Mouse (Mus musculus): ENCODE results near the gene Acer3. TPM values are rescaled to one million over a fixed set of nuclear protein-coding genes. Genes with fewer than 3 reads are reported as not detected.

The Acer3 gene
- total RNA-seq, 2 experiments from 2014 or later = 5.1 to 5.6 TPM

DNA sequence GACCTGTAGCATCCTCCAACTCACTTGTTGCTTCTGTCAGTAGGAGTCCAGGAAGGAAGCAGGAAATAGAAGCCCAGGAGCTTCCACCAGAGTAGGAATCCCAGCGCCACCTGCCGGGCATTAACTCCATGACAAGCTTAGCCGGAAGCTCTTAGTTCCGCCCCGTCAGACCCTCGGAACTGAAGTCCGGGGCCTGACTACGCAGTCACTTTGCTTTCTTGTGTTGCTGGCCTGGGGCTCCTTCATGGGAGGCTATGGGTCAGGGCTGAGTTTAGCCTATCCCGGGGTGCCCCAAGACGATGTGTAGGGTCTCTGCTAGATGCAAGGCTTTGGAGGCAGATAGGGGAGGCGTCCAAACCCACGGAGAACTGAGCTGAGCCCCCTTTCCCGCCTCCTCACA is 20.5 kb upstream of the Acer3 start:
- intact Hi-C loops (cut with DNase I; ENCODE audit: low total_unique reads) = loop anchor here (5.0 to 10.0 kb wide), 3 partner anchors 54 to 217 kb away; no protein-coding TSS in a partner anchor
- peak; percentile 88 for DNase-seq

DNA sequence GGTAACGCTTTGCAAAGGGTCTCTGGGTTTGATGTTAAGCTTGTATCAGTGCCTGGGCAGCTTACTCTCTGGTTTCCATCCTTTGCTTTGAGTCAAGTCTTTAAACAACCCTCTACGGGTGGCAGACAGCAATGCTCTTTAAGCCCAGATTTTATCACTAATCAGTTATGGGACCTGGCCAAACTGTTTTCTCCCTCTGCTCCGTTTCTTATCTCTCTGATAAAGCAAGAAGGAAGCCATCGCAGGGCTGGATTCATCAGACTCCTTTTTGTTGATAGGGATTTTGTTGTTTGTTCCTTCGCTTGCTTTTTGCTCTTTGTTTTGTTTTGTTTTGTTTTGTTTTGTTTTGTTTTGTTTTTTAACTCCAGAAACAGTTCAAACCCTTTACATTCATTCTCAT is 19.3 kb upstream of the Acer3 start:
- intact Hi-C loops (cut with DNase I; ENCODE audit: low total_unique reads) = loop anchor here (5.0 to 10.0 kb wide), 3 partner anchors 53 to 216 kb away; no protein-coding TSS in a partner anchor

DNA sequence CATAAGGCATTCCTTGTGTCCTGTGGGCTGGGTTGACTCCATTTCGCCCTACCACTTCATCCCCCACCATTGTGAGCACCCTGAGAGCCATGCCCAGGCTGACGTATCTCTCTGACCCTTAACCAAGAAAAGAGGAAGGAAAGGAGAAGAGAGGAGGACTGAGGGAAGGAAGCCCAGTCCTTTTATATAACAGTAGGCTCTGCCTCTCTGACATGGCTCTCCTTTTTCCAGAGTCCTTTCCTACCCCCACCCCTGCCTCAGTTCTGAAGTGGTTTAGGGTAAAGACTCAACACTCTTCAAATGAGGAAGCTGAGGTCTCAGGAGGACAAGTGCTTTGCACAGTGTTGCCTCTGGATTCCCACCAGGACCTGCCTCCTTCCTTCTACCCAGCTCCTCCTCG is 13.0 kb upstream of the Acer3 start:
- no peak for DNase-seq
- intact Hi-C loops (cut with DNase I; ENCODE audit: low total_unique reads) = no loop called here

More for the DNA sequence above, 19.3 kb upstream of the Acer3 start:
- no peak for DNase-seq

DNA sequence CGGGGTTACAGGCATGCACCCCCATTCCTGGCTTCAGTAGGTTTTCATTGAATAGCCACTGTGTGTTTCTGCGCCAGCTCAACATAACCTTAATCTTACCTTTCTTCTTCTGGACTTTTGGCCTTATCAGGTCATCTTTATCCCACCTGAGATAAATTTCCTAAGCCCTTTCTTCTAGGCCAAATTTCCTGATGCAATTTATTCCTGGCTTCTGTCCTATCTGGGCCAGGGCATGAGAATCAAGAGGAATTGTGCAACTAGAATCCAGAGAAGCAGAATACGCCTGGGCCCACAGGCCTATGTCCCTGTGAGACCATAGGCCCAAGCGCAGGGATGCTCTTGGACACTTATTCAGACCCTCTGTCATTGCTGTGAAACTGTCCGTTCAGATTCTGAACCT is 12.5 kb upstream of the Acer3 start:
- DNase-seq = no peak
- intact Hi-C loops (cut with DNase I; ENCODE audit: low total_unique reads) = no loop called here

DNA sequence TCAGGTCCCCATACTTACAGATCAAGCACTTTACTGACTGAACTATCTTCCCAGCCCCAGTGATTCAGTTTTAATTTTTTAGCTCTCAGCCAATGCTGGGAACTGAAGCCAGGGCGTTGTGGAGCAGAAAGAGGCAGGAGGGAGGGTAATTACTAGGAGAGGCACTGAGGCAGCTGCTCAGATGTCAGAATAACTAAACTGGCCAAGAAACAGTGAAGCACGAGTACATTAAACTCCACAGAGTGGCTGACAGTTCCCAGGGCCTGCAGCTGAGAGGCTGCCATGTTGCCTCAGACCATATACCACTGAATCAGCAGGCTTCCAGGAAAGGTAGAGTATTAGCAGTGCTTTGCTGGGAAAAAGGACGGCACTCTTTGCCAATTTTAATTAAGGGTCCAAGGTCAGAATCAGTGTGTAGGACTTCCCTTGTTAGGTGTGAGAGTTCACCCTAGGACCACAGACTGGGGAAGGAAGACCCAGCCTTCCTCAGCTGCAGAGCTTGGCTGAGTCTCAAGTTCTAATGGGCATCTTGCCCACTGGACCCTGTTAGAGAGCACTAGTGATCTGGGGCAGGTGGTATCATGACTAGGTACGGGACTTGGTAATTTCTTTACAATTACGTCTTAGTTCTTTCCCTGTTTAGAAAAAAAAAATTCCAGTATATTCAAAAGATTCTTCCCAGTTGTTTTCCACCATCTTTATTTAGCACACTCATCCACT is 11.8 kb upstream of the Acer3 start:
- DNase-seq = no peak
- intact Hi-C loops (cut with DNase I; ENCODE audit: low total_unique reads) = no loop called here

DNA sequence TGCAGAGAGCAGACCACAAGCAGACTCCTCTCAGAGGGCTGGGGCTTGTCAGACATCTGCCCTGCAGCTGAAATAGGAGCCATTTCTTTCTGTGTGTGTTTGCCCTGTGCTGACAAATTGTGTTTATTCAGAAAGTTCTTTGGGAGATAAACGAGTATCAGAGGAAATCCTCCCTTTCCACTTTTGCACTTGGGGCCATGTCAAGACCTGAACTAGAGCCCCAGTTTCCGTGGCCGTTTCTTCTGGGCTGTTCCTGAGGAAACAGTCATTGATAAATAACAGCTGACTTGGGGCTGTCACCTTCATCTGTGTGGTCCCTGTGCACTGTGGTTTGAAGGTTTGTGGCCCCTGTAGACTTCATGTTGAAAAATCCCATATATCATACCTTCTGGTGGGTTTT is 10.9 kb upstream of the Acer3 start:
- DNase-seq = no peak
- intact Hi-C loops (cut with DNase I; ENCODE audit: low total_unique reads) = no loop called here

DNA sequence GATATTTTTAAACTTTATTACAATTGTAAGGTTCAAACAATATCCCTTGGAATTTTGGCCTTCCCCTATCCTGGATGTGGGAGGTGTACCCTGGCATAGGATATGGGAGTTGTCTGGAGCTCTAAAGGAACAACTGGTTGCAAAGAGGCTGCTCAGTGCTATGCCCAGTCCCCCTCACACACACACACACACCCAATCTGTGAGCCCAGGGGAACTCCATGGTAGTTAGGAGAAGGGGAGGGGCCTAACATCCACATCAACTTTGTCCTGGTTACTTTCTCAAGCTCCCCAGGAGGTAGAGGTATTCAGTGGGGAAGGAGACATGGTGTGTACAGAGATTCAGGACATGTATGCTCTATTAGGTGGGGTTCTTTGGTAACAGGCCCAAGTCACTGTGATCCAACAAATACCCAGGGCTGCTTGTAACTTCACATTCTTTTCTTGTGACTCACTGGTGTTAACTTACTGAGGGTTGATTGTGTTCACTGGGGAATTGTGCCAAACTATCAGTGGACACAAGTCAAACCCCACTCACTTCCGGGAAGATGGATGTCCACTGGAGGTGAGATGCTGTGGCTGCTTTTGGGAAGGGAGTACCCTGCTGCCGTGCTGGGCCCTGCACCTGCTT is 9.5 kb upstream of the Acer3 start:
- intact Hi-C loops (cut with DNase I; ENCODE audit: low total_unique reads) = no loop called here
- no peak for DNase-seq

DNA sequence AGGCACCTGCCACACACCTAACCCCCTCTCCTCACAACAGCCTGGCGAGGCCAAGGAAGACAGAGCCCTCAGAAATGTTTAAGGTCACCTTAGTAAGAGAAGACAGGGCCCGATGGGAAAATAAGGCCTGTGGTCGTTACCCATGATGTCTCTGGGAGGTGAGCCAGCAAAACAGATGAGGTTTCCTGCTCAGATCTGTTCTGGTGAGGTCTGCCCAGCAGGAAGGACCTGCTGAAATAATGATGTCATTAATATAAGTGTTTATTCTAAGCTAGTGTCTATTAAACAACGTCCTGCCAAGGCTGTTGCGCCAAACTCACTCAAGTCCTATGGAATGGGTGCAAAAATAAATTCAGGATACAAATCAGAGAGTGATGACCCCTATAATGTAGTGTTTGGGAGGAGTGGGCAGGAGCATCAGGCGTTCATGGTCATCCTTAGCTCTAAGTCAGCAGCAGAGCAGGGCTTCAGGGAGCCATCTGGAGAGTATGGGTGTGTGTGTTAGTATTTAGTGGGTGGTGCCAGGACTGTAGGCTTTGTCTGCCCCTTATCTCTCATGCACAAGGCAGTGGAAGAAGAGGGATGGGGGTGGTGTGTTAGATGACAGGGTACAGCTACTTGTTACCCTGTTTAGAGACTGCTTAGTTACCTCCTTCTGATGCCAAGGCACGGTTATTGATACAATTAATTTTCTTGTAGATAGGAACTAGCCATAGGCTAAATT is 8.8 kb upstream of the Acer3 start:
- DNase-seq = no peak
- intact Hi-C loops (cut with DNase I; ENCODE audit: low total_unique reads) = no loop called here

DNA sequence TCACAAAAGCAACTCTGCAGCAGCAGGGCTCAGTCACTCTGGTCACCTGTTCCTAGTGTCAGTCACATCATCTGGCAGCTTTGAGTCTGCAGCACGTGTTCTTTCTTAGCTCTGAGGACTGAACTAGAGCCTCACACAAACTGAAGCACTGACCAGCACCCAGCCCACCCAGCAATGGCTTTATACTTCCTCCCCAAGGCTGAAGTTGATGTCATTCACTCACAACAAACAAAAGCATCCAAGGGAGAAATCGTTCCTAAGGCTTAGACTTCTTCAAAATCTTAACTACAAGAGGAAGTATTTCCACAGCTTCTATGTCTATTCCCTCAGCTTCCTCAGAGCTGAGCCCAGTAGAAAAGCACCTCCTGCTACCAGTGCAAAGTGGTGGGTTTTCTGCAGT is 7.3 kb upstream of the Acer3 start:
- DNase-seq = no peak
- intact Hi-C loops (cut with DNase I; ENCODE audit: low total_unique reads) = no loop called here

DNA sequence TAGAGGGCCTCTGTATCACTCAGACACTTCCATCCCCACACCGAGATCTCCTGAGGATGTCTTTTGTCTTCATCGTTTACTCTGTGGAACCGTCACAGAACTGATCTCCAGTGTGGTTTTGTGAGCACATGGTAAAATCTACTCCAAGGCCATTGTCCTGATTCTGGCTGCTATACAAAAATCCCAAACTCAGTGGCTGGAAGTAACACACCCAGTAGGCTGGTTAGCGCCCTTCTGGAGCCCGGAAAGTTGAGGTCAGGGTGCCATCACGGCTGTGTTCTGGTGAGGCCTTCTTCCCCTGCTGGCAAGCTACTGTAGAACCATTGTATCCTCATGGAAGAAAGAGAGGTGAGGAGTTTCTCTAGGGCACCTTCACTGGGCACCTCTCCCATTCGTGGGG is 5.0 kb upstream of the Acer3 start:
- DNase-seq = no peak
- intact Hi-C loops (cut with DNase I; ENCODE audit: low total_unique reads) = no loop called here

DNA sequence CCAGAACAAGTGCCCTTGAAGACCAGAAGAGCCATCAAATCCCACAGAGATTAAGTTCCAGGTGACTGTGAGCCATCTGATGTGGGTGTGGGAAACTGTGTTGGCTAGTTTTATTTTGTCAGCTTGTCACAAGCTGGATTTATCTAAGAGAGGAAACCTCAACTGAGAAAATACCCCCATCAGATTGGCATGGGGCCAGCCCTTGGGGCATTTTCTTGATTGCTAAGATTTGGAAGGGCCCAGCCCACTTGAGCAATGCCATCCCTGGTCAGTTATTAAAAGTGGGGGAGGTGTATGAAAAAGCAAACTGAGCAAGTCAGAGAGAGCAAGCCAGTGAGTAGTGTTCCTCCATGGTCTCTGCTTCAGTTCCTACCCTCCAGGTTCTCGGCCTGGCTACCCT is 3.2 kb upstream of the Acer3 start:
- intact Hi-C loops (cut with DNase I; ENCODE audit: low total_unique reads) = no loop called here
- no peak for DNase-seq

DNA sequence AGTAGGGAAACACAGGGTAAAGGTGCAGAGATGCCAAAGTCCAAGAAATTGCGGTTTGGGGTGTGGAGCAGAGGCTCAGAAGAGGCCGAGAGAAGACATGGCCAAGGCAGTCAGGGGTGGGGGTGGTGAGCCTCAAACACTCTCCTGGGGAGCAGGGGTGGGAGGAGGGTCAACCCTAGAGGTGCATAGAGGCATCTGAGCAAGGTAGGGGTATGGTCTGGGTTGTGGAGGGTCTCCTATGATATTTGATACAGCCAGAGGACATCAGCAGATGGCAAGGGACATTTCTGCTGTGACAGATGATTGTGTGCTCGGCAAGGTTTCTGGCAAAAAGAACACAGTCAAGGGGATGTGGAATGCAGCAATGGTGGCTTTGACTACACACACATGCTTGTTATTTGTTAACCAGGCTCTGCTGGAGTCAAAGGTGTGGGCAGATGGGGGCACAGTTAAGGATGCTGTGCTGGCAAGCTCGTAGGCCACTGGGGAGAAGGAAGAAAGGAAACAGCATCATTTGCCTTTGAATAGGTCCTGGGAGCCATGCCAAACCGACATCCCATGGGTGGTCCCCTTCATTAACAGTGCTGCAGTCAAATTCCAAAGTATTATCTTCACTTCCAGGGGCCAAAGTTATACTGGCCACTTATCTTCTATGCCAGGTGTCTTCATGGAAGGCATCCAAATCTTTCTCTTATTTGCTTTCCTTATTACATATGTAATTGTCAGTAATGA is 2.4 kb upstream of the Acer3 start:
- DNase-seq = no peak
- intact Hi-C loops (cut with DNase I; ENCODE audit: low total_unique reads) = no loop called here

DNA sequence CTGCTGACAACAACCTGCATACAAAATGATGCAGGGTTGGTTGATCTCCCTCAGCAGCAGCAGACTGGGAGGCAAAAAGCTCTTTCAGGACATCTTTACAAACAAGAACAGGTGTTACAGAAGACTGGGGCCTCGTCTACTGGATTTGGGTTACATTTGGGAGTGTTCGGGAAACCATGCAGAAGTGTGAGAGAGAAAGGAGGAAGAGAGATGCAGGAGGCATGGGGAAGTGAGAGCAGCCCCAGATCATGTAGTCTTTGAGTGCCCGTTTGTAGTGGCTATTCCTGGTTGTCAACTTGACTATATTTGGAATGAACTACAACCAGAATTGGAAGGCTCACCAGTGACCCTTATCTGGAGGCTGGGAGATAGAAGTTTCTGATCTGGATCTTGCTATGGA is 1.4 kb upstream of the Acer3 start:
- intact Hi-C loops (cut with DNase I; ENCODE audit: low total_unique reads) = no loop called here
- DNase-seq = no peak

DNA sequence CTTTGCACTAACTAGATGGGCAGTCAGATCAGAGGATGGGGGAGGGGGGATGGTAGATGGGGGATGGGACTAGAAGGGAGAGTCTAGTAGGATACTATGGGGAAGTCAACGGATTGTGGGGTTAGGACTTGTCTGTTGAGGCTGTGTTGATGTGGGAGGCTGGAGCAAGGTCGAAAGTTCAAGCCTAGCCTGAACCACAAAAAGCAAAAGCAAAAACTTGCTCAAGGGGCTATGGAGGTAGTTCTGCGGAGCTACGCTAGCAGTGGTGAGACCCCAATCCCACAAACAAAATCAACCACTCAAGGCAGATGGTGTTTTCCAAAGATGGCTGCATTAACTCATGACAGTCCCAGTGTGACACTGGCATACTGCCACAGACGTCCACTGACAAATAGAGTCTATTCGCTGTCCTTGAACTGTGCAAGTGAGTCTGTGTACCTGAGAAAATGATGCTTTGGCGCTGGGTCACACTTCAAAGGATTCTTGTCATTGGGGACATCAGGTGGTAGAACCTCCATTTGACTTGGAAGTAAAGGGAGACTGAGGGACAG is 927 bp downstream of the Acer3 start:
- intact Hi-C loops (cut with DNase I; ENCODE audit: low total_unique reads) = no loop called here
- no peak for DNase-seq

DNA sequence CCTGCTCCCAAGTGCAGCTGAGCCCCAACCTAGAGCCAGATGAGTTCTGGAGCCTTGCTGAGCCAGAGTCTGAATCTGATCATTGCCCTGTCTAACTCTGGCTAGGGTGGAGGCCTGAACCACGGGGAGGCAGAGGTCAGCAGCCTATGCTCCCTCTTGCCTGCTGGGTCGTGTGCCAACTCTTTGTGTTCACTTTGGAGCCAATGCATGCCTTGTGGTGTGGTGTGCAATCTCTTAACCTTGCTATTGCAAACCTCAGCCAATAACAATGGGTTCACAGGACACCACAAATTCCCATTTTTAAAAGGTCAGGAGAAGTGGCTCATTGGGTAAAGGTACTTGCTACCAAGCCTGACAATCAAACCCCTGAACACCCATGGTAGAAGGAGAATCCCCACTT is 4.4 kb downstream of the Acer3 start:
- no peak for DNase-seq
- intact Hi-C loops (cut with DNase I; ENCODE audit: low total_unique reads) = no loop called here

DNA sequence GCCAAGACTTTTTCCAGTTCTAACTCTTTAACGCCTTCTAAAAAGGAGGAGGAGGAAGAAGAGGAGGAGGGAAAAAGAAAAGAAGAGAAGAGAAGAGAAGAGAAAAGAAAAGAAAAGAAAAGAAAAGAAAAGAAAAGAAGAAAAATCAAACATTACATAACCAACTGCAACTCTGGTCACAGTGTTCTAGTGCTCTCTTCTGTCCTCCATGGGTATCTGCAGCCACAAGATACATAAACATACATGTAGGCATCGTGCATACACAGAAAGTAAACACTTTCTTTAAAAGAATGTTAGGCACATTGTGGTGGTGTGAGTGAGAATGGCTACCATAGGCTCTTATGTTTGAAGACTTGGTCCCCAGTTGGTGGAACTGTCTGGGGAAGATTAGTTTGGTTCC is 5.9 kb downstream of the Acer3 start:
- no peak for DNase-seq
- intact Hi-C loops (cut with DNase I; ENCODE audit: low total_unique reads) = no loop called here

DNA sequence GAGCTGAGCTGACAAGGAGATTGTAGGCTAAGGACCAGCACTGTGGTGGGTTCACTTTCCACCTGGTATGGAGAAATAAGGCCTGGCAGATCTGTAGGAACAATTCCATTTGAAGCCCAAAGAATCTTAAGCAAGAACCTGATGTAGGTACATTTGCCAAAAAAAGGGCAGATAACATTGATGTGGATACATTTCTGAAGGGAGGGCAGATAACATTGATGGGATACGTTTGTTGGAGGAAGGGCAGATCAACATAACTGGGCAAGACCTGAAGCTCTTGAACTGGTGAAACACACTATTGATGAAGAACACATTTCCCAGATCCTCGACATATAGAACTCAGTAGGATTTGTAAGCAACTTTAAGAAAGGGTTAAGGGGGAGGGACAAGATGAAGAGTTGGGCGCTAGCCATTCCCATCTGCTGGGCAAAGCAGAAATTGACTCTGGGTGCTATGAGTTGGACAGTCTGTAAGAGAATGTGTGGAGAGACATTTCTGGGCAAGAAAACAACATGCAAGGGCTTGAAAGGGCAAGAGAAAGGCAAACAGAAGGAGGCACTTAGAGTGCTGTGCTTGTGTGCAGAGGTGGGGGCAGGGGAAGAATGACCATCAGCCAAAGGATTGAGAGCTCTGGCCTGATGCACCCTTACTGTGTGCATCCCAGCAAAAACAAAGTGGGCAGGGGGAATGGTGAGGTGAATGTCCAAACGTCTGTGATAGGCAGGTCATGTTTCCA is 8.7 kb downstream of the Acer3 start:
- DNase-seq = no peak
- intact Hi-C loops (cut with DNase I; ENCODE audit: low total_unique reads) = no loop called here

DNA sequence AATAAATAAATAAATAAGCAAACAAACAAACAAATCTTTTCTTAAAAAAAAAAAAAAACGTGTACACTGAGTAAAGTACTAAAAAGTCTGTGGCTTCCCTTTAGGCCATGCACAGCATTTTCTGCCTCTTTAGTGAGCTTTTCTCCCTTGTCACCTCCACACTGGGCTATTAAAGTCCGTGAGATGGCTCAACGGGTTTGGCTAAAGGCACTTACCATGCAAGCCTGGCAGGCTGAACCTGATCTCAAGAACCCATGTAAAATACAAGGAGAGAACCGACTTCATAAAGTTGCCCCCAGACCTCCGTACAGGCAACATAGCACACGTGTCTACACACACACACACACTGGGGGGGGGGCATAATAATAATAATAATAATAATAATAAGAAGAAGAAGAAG is 10.7 kb downstream of the Acer3 start:
- DNase-seq = no peak
- intact Hi-C loops (cut with DNase I; ENCODE audit: low total_unique reads) = no loop called here
